Mouse (Mus musculus): Measurements from ENCODE around the gene Mon1b.

GRCm38 (mm10) chr8:113676811-113677210, 41.4 kb downstream of the Mon1b start:
- TF ChIP-seq POLR2A (IDR thresholded peaks at IDR 0.05; ENCODE audit: insufficient read depth, low read length) (no peak), CTCF (IDR thresholded peaks at IDR 0.05; ENCODE audit: low read depth, low read length) (no peak), EP300 (IDR thresholded peaks at IDR 0.05; ENCODE audit: insufficient read depth, low read depth, low read length) (no peak)
